Mouse (Mus musculus): ENCODE measurements around the gene Pdzrn3.

Gene Pdzrn3

DNA sequence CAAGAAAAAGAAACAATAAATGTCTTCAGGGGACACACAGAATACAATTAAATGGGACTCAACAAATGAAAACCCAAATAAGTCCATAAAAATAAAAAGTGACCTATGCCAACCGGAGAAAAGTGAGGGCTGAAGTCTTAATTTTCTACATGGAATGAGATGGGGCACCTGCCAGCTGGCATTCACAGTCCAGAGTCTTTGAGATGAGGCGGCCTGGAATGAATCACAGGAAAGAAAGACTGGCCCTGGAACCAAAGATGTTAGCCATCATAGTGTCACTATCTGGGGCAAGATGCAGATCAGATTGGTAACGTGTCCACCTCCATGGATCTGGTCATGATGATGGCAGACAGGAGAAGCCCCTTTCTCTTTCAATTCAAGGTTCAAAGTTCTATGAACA is 50.5 kb downstream of the Pdzrn3 start:
- peak; percentile 55 to 62 for DNase-seq

DNA sequence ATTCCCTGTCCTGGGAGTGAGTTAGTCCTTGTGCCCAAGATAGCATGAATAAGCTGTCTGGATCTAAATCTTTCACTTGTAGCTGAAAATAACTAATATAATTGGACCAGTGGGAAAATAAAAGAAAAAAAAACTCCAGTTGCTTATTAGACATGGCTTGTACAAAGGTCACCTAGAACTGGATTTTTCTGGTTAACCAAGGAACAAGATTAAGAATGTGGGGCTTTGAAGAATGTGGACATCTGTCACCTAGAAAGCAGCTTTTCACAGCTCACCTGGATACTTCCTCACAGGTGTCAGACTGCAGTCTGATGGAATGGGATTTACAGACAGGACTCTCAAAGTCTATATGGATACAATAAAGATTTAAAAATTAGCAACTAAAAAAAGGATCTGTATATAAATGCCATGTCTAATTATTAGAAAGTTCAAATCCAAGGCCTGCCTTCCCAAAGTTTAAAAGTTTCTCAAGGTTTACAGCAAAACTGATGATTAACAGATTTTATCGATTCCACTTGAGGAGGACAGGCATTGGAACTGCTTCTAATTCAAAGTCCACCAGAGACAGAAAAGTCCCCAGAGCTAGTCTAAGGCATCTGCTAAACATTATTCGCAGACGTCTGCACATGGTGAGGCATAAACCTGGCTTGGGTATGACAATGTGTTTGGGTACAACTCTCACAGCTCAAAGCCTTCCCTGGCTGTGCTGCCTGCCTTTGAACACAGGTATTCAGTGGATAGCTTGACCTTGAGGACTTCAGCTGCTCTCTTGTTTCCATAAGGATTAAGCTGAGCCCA is 51.7 kb downstream of the Pdzrn3 start:
- DNase-seq: no peak

GRCm38 (mm10) chr6:101322580-101322979 is 55.1 kb downstream of the Pdzrn3 start:
- no peak for DNase-seq

GRCm38 (mm10) chr6:101320386-101320785 is 57.3 kb downstream of the Pdzrn3 start:
- no peak for DNase-seq

DNA sequence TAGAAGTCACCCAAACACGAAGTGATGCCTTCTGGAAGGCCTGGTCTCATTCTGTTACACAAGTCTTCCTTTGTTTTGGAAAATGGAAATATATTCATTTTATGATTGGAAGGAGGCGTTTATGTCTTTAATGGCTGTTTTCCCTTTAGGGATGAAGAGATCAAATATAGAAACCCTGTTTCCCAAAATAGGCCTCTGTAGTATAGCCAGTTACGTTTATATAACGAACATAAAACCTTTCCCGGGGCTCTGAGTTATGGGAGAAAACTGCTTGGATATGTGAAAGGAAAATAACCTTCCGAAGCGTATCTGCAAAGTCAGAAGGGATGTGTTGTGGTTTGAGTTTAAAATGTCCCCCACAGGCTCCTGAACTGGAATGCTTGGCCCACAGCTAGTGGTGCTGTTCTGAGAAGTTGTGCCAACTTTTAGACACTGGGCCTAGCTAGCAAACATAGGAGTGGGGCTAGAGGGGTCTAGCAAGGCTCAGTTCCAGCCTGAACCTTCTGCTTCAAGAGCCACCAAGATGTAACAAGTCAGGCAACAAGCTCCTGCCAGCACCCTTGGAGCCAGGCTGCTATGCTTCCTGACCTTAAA is 58.2 kb downstream of the Pdzrn3 start:
- DNase-seq: no peak

GRCm38 (mm10) chr6:101318530-101318929 is 59.2 kb downstream of the Pdzrn3 start:
- no peak for DNase-seq

DNA sequence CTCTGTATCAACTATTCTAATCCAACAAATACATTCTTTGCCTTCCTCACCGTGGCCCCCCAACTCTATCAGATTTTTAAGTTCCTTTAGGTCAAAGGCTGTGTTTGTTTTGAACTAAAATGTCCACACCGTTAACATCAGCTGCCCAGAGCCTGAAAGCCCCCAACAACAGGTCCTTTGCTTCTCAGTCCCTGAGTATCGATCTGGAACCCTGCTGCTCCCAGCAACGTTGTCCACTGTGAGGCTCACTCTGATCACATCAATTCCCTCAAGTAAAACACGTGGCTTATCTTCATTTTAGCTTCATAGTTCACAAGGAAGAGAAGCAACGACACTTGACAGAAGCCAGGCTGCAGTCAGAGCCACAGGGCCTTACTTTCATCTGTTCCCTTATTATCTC is 66.3 kb downstream of the Pdzrn3 start:
- no peak for DNase-seq

DNA sequence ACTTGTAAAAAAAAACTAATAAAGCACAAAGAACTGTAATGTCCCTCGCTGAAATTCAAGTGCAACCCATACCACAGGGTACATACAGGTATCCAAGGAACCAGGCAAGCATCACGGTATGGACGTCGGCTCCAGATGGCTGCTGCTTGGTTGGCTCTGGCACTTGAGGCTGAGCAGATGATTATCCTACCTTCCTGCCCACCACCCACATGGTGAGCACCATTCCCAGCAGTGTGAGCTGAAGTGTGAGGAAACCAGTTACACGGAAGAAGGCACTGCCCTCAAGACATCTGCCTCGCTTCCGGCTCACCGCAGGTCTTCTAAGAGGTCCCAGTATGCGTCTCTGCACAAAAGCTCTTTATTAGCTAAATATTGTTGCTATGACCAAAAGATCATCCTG is 67.2 kb downstream of the Pdzrn3 start:
- DNase-seq: peak; percentile 22 to 43

DNA sequence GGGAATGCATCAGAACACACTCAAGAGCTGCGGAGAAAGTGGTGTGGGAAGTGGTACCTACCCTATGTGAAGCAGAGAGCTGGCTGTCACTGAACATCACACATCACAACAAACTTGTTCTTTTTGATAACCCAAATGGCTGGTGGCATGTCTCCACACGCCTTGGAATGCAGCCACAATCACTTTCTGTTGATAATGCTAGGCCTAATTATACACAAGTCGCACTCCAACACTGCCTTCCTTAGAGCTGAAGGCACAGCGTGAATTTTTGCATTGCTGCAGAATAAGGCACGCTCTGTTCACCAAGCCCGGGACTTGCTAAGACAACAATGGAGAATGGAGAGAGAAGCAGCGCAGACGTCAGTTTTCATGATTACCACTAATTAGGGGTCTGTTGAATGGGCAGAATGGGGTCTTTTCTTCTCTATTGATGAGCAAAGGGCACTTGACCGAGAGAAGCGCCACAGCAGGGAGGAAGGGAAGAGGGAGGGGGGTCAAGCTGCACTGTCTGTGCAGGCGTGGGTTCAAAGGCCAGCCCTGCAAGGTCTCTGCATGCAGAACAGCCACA is 69.6 kb downstream of the Pdzrn3 start:
- DNase-seq: peak; percentile 37 to 53

GRCm38 (mm10) chr6:101306834-101307233 is 70.9 kb downstream of the Pdzrn3 start:
- no peak for DNase-seq

DNA sequence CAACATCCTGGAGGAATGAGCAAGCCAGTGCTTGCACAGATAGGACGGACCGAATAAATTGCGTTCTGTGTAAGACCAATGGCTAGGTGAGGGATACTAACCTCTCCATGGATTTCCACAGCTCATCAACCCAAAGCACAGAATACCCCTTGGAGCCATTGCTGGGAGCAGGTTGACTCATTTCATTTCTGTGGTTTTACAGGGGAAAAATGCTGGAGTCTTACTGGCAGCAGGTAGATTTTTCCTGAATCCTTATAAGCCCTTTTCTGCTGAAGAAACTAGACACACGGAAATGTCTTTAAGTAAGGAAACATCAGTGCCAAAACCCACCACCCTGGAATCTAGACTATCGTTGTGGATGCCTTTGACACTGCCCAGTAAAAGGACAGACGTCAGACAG is 72.2 kb downstream of the Pdzrn3 start:
- no peak for DNase-seq

GRCm38 (mm10) chr6:101303959-101304738 is 73.5 kb downstream of the Pdzrn3 start:
- peak; percentile 46 to 71 for DNase-seq

- no peak for DNase-seq
Observed at GRCm38 (mm10) chr6:101303501-101303900, 74.2 kb downstream of the Pdzrn3 start.

- DNase-seq: no peak
Observed at GRCm38 (mm10) chr6:101301154-101301553, 76.5 kb downstream of the Pdzrn3 start.

GRCm38 (mm10) chr6:101299434-101299833 is 78.3 kb downstream of the Pdzrn3 start:
- no peak for DNase-seq

GRCm38 (mm10) chr6:101297563-101298520 is 79.9 kb downstream of the Pdzrn3 start:
- DNase-seq: no peak

GRCm38 (mm10) chr6:101296997-101297396 is 80.7 kb downstream of the Pdzrn3 start:
- DNase-seq: no peak

DNA sequence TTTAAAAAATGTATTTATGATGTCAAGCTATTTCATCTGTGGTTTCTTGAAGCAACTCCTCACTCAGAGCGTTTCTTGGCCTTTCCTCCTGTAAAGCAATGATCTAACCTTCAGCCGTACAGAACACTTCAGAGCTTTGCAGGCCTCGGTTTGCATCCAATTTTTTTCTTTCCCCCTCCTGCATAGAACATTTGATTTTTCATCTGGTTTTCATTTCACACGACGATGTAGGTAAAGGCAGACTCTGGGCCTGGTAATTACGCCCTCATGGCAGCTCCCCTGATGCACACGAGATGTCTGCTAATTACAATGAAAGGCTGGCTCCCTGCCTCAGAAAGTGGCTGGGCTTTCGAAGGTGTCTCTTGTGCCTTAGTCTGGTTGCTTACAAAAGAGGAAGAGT is 81.4 kb downstream of the Pdzrn3 start:
- DNase-seq: no peak

- no peak for DNase-seq
Observed at GRCm38 (mm10) chr6:101293036-101293572, 84.6 kb downstream of the Pdzrn3 start.

DNA sequence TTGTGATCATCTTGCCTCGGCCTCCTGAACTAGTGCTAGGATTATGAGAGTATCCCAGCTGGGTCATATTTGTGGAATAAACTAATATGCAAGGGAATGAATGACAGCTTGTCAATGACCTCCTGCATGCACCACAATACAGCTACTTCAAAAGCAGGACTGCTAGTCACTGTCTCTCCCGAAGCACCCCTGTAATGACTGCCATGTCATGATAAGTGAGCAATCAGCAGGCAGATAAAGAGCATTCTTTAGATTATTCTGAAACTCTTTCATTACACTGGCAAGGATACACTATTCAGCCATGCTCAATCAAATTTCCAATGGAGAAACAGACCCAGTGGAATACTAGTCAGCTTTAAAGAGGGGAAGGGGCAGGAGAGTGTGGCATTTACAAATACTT is 85.8 kb downstream of the Pdzrn3 start:
- no peak for DNase-seq

- DNase-seq: no peak
Observed at GRCm38 (mm10) chr6:101290160-101290559, 87.5 kb downstream of the Pdzrn3 start.

GRCm38 (mm10) chr6:101289428-101289827 is 88.3 kb downstream of the Pdzrn3 start:
- DNase-seq: peak; percentile 66 to 81

All from cerebellum, postnatal 10 days (tissue).